Mouse (Mus musculus) limb, embryonic 14.5 days (tissue): ENCODE results near the gene Ppp2r3a. TPM values are rescaled to one million over a fixed set of nuclear protein-coding genes. Genes with fewer than 3 reads are reported as not detected.

Experiments used
- ATAC-seq: fragments of 200-750 bp; cut with Nextera tagmentation; 2 replicates; pipeline ENCODE4 v1.8.0; 2017; ENCODE audit warnings: low read depth, moderate number of reproducible peaks, moderate TSS enrichment; ENCODE audit not compliant: low FRiP score
- DNase-seq: peaks from one replicate; pipeline ENCODE4 v3.0.0-alpha.2; 2015; ENCODE audit warnings: low spot score
- H3K27ac ChIP-seq: fragments of 300-500 bp; sonication (generic); replicated peaks from 2 replicates; pipeline ENCODE4 v1.5.1; 2014; ENCODE audit warnings: low read depth, mild to moderate bottlenecking, low read length, moderate library complexity, mixed read lengths
- H3K27me3 ChIP-seq: fragments of 300-500 bp; sonication (generic); 2 replicates; pipeline ENCODE4 v1.6.1; 2014; ENCODE audit warnings: low read length, mixed read lengths; ENCODE audit not compliant: control insufficient read depth, insufficient read depth
- H3K36me3 ChIP-seq: fragments of 300-500 bp; sonication (generic); 2 replicates; pipeline ENCODE4 v1.6.1; 2014; ENCODE audit warnings: mild to moderate bottlenecking, low read length, moderate library complexity, mixed read lengths; ENCODE audit not compliant: control insufficient read depth, insufficient read depth
- H3K4me1 ChIP-seq: fragments of 300-500 bp; sonication (generic); 2 replicates; pipeline ENCODE4 v1.6.1; 2014; ENCODE audit warnings: antibody characterized with exemption, low read length, mixed read lengths; ENCODE audit not compliant: control insufficient read depth, insufficient read depth
- H3K4me2 ChIP-seq: fragments of 300-500 bp; sonication (generic); replicated peaks from 2 replicates; pipeline ENCODE4 v1.6.1; 2014; ENCODE audit warnings: low read depth, mild to moderate bottlenecking, low read length, moderate library complexity; ENCODE audit not compliant: severe bottlenecking
- H3K4me3 ChIP-seq: fragments of 300-500 bp; sonication (generic); replicated peaks from 2 replicates; pipeline ENCODE4 v1.5.1; 2014; ENCODE audit warnings: low read length
- H3K9ac ChIP-seq: fragments of 300-500 bp; sonication (generic); 2 replicates; pipeline ENCODE4 v1.6.1; 2014; ENCODE audit warnings: mild to moderate bottlenecking, low read depth, low read length, moderate library complexity; ENCODE audit not compliant: severe bottlenecking
- H3K9me3 ChIP-seq: fragments of 300-500 bp; sonication (generic); 2 replicates; pipeline ENCODE4 v1.6.1; 2016; ENCODE audit warnings: low read length; ENCODE audit not compliant: control insufficient read depth
- POLR2A ChIP-seq: fragments of 200-500 bp; IDR thresholded peaks from 2 replicates; pipeline ENCODE4 v1.8.0; 2012; ENCODE audit warnings: inconsistent platforms, mild to moderate bottlenecking, moderate library complexity, borderline replicate concordance; ENCODE audit not compliant: insufficient read depth, insufficient read length; ENCODE audit errors: extremely low read depth
- WGBS: fragments of 180-500 bp; shearing (Covaris S2); extraction: QIAGEN DNeasy Blood & Tissue Kit; methylation state at CpG from one replicate; pipeline ENCODE4 v1.1.7; 2014; 5-methylcytosine and 5-hydroxymethylcytosine counted together
- polyA plus RNA-seq, 2 experiments: library from polyadenylated mRNA; depleted of rRNA in 1 of 2; stranded (reverse) in 1 of 2; unstranded in 1 of 2; fragments of >200 nt; fragmentation: Nextera tagmentation in 1 of 2; extraction: Ambion mirVana in 1 of 2; gene quantifications; 2 replicates each; pipeline versions ENCODE4 v1.2.1 to v1.2.3; 2012 to 2014

The Ppp2r3a gene
- polyA plus RNA-seq, 2 experiments = 18.0 to 22.0 TPM

- H3K27me3 ChIP-seq = no peaks in the 10 kb centered on the region
Observed at GRCm38 (mm10) chr9:101198804-101199203, 52.8 kb downstream of the Ppp2r3a start.

DNA sequence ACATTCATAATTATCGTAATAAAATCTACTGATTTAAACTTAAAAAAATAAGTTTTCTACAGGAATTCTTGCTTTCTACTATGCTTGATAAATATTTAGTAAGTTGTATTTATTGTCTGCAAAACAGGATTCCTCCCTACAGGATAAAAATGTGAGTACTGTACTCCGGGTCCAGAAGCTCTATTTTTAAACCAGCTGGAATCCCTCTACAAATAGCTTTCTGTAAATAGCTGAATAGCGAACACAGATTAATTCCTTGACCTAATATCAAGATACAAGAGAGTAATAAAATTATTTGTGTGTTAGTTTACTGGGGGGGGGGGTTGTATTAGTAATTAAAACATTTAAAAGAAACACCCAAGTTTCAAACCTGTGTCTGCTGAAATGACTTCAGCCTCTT, 53.3 kb downstream of the Ppp2r3a start:
- no peak for DNase-seq
- H3K9me3 ChIP-seq = no peaks in the 10 kb centered on the region
- H3K4me2 ChIP-seq = no peak overlapping the region
- no peak for TF ChIP-seq POLR2A
- peaks cover 11% of the 10 kb centered on the region for H3K4me1 ChIP-seq
- no peaks in the 10 kb centered on the region for H3K27me3 ChIP-seq
- no peak overlapping the region for H3K4me3 ChIP-seq
- H3K27ac ChIP-seq = no peak overlapping the region
- no peak overlapping the region for H3K9ac ChIP-seq
- WGBS = 83% methylated on average over 3 of the region's 3 CpGs
- H3K36me3 ChIP-seq = no peaks in the 10 kb centered on the region; the same call in none of the 2 replicates
- ATAC-seq = no peak

More at GRCm38 (mm10) chr9:101198804-101199203, 52.8 kb downstream of the Ppp2r3a start:
- H3K36me3 ChIP-seq = no peaks in the 10 kb centered on the region; the same call in 1 of the 2 replicates
- H3K27ac ChIP-seq = no peak overlapping the region
- no peak overlapping the region for H3K4me2 ChIP-seq
- peaks cover 11% of the 10 kb centered on the region for H3K4me1 ChIP-seq
- DNase-seq (no peak), ATAC-seq (no peak)
- 57% methylated on average over 6 of the region's 6 CpGs for WGBS
- H3K9ac ChIP-seq = no peak overlapping the region
- no peak for TF ChIP-seq POLR2A
- no peak overlapping the region for H3K4me3 ChIP-seq
- no peaks in the 10 kb centered on the region for H3K9me3 ChIP-seq

DNA sequence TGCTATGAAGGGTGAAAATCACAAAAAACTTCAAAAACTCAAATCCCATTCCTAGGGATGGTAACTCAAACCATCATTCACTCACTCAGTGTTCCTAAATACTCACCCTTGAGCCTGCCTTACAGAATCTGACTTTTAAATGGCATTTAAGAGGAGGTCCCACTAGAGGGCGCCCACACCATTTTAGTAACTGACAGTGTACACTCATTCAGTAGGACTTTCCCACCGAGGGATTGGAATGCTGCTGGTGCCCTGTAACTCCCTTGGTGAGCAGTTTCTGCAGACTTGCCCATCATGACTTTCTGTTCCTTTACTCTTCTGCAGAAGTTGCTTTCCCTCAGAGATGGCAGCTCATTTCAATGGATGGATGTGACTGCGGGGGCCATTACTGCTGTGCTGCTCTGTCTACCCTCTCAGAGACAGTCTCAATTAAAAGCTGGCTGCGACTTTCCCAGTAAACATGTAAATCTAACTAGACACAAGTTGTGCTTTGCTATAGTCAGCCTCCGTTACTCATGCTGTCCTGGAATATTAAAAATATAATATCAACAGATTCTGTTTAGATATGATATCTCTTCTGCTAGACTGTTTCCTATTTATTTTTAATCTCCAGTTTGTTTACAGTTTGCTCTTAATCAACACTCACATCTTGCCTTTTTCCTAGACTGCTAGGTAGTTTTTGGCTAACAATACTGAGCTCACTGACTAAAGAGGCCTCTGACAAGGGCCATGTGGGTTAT, 69.5 kb downstream of the Ppp2r3a start:
- Histone ChIP-seq H3K9ac (no peak overlapping the region), H3K9me3 (no peaks in the 10 kb centered on the region), H3K4me2 (no peak overlapping the region), H3K36me3 (peaks cover 41% of the 10 kb centered on the region), H3K27ac (no peak overlapping the region), H3K4me3 (no peak overlapping the region), H3K4me1 (0 out of 2 replicates have a peak, but pooled peaks cover 2% of the 10 kb centered on the region), H3K27me3 (no peaks in the 10 kb centered on the region)
- ATAC-seq (peak; percentile 77), DNase-seq (peak; percentile 97)
- no peak for TF ChIP-seq POLR2A
- WGBS = 41% methylated on average over 5 of the region's 5 CpGs

DNA sequence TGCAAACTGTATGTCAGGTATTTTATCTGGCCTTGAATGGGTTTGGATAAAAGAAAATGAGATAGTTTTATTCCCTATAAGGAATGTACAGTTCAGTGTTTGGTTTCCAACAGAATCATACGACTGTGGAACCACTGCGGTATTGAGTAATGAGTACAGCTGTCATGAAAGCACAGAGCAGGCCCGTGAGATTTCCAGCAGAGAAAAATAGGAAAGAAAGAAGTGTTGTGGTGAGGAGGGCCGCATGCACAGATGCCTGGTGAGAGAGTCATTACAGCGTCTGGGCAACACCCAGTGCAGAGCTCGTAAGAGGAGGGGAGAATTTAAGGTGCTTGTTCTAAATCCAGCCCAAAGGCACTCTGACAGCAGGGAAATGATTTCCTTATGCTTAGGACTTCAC, 70.3 kb downstream of the Ppp2r3a start:
- peaks cover 45% of the 10 kb centered on the region for H3K36me3 ChIP-seq
- DNase-seq = no peak
- no peak overlapping the region for H3K27ac ChIP-seq
- no peaks in the 10 kb centered on the region for H3K27me3 ChIP-seq
- ATAC-seq = peak; percentile 39; the same call in 1 of the 2 replicates
- 0 out of 2 replicates have a peak, but pooled peaks cover 2% of the 10 kb centered on the region for H3K4me1 ChIP-seq
- no peak for TF ChIP-seq POLR2A
- WGBS = 56% methylated on average over 6 of the region's 6 CpGs
- no peak overlapping the region for H3K4me2 ChIP-seq
- no peak overlapping the region for H3K4me3 ChIP-seq
- no peak overlapping the region for H3K9ac ChIP-seq
- no peaks in the 10 kb centered on the region for H3K9me3 ChIP-seq

GRCm38 (mm10) chr9:101180234-101180633, 71.4 kb downstream of the Ppp2r3a start:
- no peak for TF ChIP-seq POLR2A
- H3K4me3 ChIP-seq = no peak overlapping the region
- H3K9ac ChIP-seq = no peak overlapping the region
- no peaks in the 10 kb centered on the region for H3K9me3 ChIP-seq
- H3K4me2 ChIP-seq = no peak overlapping the region
- DNase-seq (peak; percentile 50), ATAC-seq (no peak)
- H3K27me3 ChIP-seq = no peaks in the 10 kb centered on the region
- H3K27ac ChIP-seq = no peak overlapping the region
- peaks cover 43% of the 10 kb centered on the region for H3K36me3 ChIP-seq
- H3K4me1 ChIP-seq = 0 out of 2 replicates have a peak, but pooled peaks cover 2% of the 10 kb centered on the region
- WGBS = 85% methylated on average over 2 of the region's 2 CpGs
